Mouse (Mus musculus): Measurements from ENCODE around the gene Gps2. TPM values are rescaled to one million over a fixed set of nuclear protein-coding genes. Genes with fewer than 3 reads are reported as not detected.

Gene Gps2
- total RNA-seq, 2 experiments from 2014 or later, result 34.6 to 35.2 TPM

- no peak for DNase-seq
Measured at GRCm38 (mm10) chr11:69965271-69966005, 51.8 kb downstream of the Gps2 start.

Small RNA genes lying within 50 kb of the gene (microRNA-seq; reads per million reads assigned to microRNA genes)
- gene Mir6924 (ENCODE audit: borderline replicate concordance in 2 of 2), result 0 reads per million in 2 experiments

Other genes with a start within 250 kb of the Gps2 start
- gene Cd68, start 247.7 kb upstream of the Gps2 start, total RNA-seq (2021), result 1 to 10 TPM; 1.3 to 9.1 TPM
- gene Eif4a1, start 241.5 kb upstream of the Gps2 start, total RNA-seq (2021), result 100 to 1,000 TPM in 1 of 2 experiments, 10 to 100 TPM in 1; 99.8 to 102 TPM
- 10 to 100 TPM; 19.1 to 23.5 TPM for gene Senp3, start 231.8 kb upstream of the Gps2 start, total RNA-seq (2021)
- gene Tnfsf13, start 228.1 kb upstream of the Gps2 start, total RNA-seq (2021), result 1 to 10 TPM in 1 of 2 experiments, under 1 TPM in 1; 0.67 to 1.5 TPM
- gene Tnfsf12, start 218.0 kb upstream of the Gps2 start, total RNA-seq (2021), result 10 to 100 TPM in 1 of 2 experiments, 1 to 10 TPM in 1; 8.3 to 11.6 TPM
- 1 to 10 TPM in 1 of 2 experiments, under 1 TPM in 1; 0.87 to 2.1 TPM for gene Tnfsfm13, start 217.8 kb upstream of the Gps2 start, total RNA-seq (2021)
- gene Polr2a, start 155.3 kb upstream of the Gps2 start, total RNA-seq (2021), result 10 to 100 TPM; 24.7 to 27.5 TPM
- not detected for gene Slc35g3, start 151.9 kb upstream of the Gps2 start, total RNA-seq (2021)
- gene Zbtb4, start 148.0 kb upstream of the Gps2 start, total RNA-seq (2021), result 10 to 100 TPM; 23.0 to 28.1 TPM
- 10 to 100 TPM; 36.2 to 53.1 TPM for gene Chrnb1, start 117.9 kb upstream of the Gps2 start, total RNA-seq (2021)
- gene Fgf11, start 112.0 kb upstream of the Gps2 start, total RNA-seq (2021), result 1 to 10 TPM; 6.3 to 6.7 TPM
- under 1 TPM; 0.18 to 0.35 TPM for gene Tmem102, start 108.3 kb upstream of the Gps2 start, total RNA-seq (2021)
- not detected for gene Gm39566, start 98.6 kb upstream of the Gps2 start, total RNA-seq (2021)
- not detected for gene Spem2, start 95.4 kb upstream of the Gps2 start, total RNA-seq (2021)
- gene Spem1, start 91.7 kb upstream of the Gps2 start, total RNA-seq (2021), result not detected
- 1 to 10 TPM; 3.1 to 3.9 TPM for gene Nlgn2, start 76.1 kb upstream of the Gps2 start, total RNA-seq (2021)
- gene Tmem256, start 75.4 kb upstream of the Gps2 start, total RNA-seq (2021), result 100 to 1,000 TPM; 126 to 144 TPM
- gene Plscr3, start 67.5 kb upstream of the Gps2 start, total RNA-seq (2021), result 10 to 100 TPM; 10.8 to 13.7 TPM
- gene Tnk1, start 55.2 kb upstream of the Gps2 start, total RNA-seq (2021), result under 1 TPM in 1 of 2 experiments, not detected in 1; 0.11 TPM
- gene Tmem95, start 35.9 kb upstream of the Gps2 start, total RNA-seq (2021), result not detected
- gene Kctd11, start 32.5 kb upstream of the Gps2 start, total RNA-seq (2021), result 1 to 10 TPM; 1.7 to 2.2 TPM
- under 1 TPM; 0.26 to 0.38 TPM for gene Acap1, start 18.3 kb upstream of the Gps2 start, total RNA-seq (2021)
- gene 2810408A11Rik, start 12.9 kb upstream of the Gps2 start, total RNA-seq (2021), result not detected
- 10 to 100 TPM; 25.4 to 26.0 TPM for gene Neurl4, start 12.8 kb upstream of the Gps2 start, total RNA-seq (2021)
- 100 to 1,000 TPM; 417 to 422 TPM for gene Eif5a, start 8.1 kb downstream of the Gps2 start, total RNA-seq (2021)
- gene Ybx2, start 21.9 kb downstream of the Gps2 start, total RNA-seq (2021), result 10 to 100 TPM; 10.4 to 10.9 TPM
- gene Slc2a4, start 34.3 kb downstream of the Gps2 start, total RNA-seq (2021), result 100 to 1,000 TPM; 306 to 340 TPM
- gene Cldn7, start 50.9 kb downstream of the Gps2 start, total RNA-seq (2021), result under 1 TPM in 1 of 2 experiments, not detected in 1; 0.91 TPM
- 100 to 1,000 TPM; 195 to 205 TPM for gene Ctdnep1, start 67.3 kb downstream of the Gps2 start, total RNA-seq (2021)
- 10 to 100 TPM; 37.0 to 44.2 TPM for gene Elp5, start 68.6 kb downstream of the Gps2 start, total RNA-seq (2021)
- gene Gabarap, start 77.3 kb downstream of the Gps2 start, total RNA-seq (2021), result 100 to 1,000 TPM; 148 to 170 TPM
- 10 to 100 TPM; 15.0 to 16.1 TPM for gene Phf23, start 81.9 kb downstream of the Gps2 start, total RNA-seq (2021)
- 1 to 10 TPM; 3.7 to 4.1 TPM for gene Dvl2, start 86.7 kb downstream of the Gps2 start, total RNA-seq (2021)
- 100 to 1,000 TPM; 342 to 380 TPM for gene Acadvl, start 101.5 kb downstream of the Gps2 start, total RNA-seq (2021)
- gene Dlg4, start 103.1 kb downstream of the Gps2 start, total RNA-seq (2021), result 1 to 10 TPM; 5.6 to 6.9 TPM
- gene Asgr1, start 140.2 kb downstream of the Gps2 start, total RNA-seq (2021), result not detected
- gene Asgr2, start 178.8 kb downstream of the Gps2 start, total RNA-seq (2021), result not detected
- 1 to 10 TPM; 2.5 to 3.6 TPM for gene Mgl2, start 216.4 kb downstream of the Gps2 start, total RNA-seq (2021)
- 1 to 10 TPM; 1.3 to 4.3 TPM for gene Clec10a, start 242.3 kb downstream of the Gps2 start, total RNA-seq (2021)

Measured in gastrocnemius, postnatal 25 days (tissue).